Mouse (Mus musculus): ENCODE measurements at regions not wholly inside any gene's neighbourhood (a gene's known extent, or its start where the extent isn't known, plus 50 kb on each side); places are given as distances from the start of the nearest gene placed in this dataset.
A peak's percentile ranks its signal among the peaks of the same experiment; 100 is the strongest.
"Not testable (repeated sequence)": the region's sequence is repeated elsewhere in the genome, so short reads cannot be mapped to it uniquely, and the experiment has no call there.

DNA sequence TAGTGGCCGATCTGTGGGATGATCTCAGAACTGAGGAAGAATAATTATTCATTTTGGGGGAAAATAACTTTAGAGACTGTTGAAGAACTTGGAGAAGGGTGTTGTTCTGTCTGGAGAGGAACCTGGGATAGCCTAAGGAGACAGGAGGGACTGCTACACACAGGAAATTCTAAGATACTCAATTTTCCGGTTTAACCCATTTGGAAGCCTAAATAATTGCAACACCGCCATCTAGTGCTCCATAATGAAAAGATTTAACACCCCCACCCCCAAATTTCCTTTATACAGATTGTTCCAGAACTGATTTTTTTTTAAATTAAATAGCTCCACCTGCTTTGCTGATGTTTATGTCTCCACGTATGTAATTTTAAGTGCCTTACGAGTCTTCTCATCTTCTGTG lies 157.2 kb upstream of the Adgra3 start:
- Histone ChIP-seq H3K27ac (replicated peaks; ENCODE audit: low read depth, low read length) (no peak overlapping the region), H3K4me3 (ENCODE audit: low read depth, low read length) (no peak overlapping the region), H3K4me2 (ENCODE audit: low read depth, severe bottlenecking) (no peak overlapping the region), H3K36me3 (ENCODE audit: control insufficient read depth, insufficient read depth, low read length) (no peaks in the 10 kb centered on the region), H3K27me3 (ENCODE audit: control insufficient read depth, insufficient read depth, low read length) (no peaks in the 10 kb centered on the region), H3K4me1 (ENCODE audit: control insufficient read depth, insufficient read depth, low read length) (no peaks in the 10 kb centered on the region), H3K9ac (ENCODE audit: low read length) (no peak overlapping the region), H3K9me3 (ENCODE audit: control insufficient read depth, low read length) (no peaks in the 10 kb centered on the region)
- ATAC-seq (ENCODE audit: insufficient number of reproducible peaks, low FRiP score, low TSS enrichment, low read depth): no peak
- no peak for DNase-seq (ENCODE audit: low spot score)
- WGBS: 49% methylated on average over 5 of the region's 5 CpGs

DNA sequence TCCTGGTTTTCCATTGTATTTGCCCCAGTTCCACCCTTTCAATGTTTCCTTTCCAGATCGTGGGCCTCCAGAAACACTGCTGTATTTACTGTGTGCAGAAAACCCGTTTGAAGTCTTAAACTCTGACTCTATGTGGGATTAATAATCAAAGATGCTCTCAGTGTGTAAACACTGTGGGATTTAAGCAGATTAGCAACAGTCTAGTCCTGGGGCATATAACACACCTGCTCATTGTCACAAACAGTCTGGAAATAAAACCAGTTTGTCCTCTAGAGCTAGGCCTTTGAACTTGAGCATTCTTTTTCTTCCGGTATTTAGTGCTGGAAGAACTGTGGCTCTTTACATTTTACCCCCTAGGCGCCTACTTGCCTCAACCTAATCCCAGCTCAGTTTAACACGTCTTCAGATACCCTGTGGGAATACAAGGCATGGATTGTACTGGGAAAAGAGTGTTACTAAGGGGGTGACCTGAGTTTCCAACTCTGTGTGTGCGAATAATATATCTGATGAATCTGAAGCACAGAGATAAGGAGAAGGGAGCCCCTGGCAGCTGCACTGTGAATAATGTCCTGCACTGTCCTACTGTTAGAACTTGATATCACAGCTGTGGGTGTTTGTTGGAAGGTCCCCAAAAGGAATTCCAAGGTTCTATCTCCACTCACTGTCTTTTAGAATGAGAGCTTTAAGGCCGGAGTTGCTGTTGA lies 143.7 kb upstream of the Adgra3 start:
- Histone ChIP-seq H3K4me2 (ENCODE audit: low read depth, severe bottlenecking) (no peak overlapping the region), H3K36me3 (ENCODE audit: control insufficient read depth, insufficient read depth, low read length) (no peaks in the 10 kb centered on the region), H3K4me1 (ENCODE audit: control insufficient read depth, insufficient read depth, low read length) (no peaks in the 10 kb centered on the region), H3K4me3 (ENCODE audit: low read depth, low read length) (no peak overlapping the region), H3K9me3 (ENCODE audit: control insufficient read depth, low read length) (no peaks in the 10 kb centered on the region), H3K27me3 (ENCODE audit: control insufficient read depth, insufficient read depth, low read length) (no peaks in the 10 kb centered on the region), H3K27ac (replicated peaks; ENCODE audit: low read depth, low read length) (no peak overlapping the region), H3K9ac (ENCODE audit: low read length) (no peak overlapping the region)
- ATAC-seq (ENCODE audit: insufficient number of reproducible peaks, low FRiP score, low TSS enrichment, low read depth) (0 out of 2 replicates have a peak, but pooled peaks have one; percentile 27), DNase-seq (ENCODE audit: low spot score) (no peak)
- WGBS: 62% methylated on average over 7 of the region's 7 CpGs

DNA sequence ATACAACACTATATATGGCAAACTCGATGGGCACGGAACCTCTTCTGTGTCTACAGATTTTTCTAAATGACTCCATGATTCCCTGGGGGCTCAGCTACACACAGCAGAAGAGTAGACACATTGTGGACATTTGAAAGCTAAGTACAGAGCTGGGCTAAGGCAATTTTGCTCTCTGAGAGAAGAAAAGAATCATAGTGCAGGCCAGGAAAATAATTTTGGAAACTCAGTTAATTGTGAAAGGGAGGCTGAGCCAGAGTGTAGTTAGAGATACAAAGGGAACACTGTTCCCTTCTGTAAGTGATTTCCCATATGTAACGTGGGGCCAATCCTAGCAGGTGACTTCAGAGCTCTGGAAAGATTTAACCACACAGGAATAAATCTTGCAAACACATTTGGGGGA lies 137.6 kb upstream of the Adgra3 start:
- Histone ChIP-seq H3K27me3 (ENCODE audit: control insufficient read depth, insufficient read depth, low read length) (no peaks in the 10 kb centered on the region), H3K36me3 (ENCODE audit: control insufficient read depth, insufficient read depth, low read length) (no peaks in the 10 kb centered on the region), H3K9ac (ENCODE audit: low read length) (no peak overlapping the region), H3K4me1 (ENCODE audit: control insufficient read depth, insufficient read depth, low read length) (no peaks in the 10 kb centered on the region), H3K9me3 (ENCODE audit: control insufficient read depth, low read length) (no peaks in the 10 kb centered on the region), H3K27ac (replicated peaks; ENCODE audit: low read depth, low read length) (peak overlapping the region; percentile 84), H3K4me2 (ENCODE audit: low read depth, severe bottlenecking) (no peak overlapping the region), H3K4me3 (ENCODE audit: low read depth, low read length) (no peak overlapping the region)
- WGBS: 72% methylated on average over 3 of the region's 3 CpGs
- ATAC-seq (ENCODE audit: insufficient number of reproducible peaks, low FRiP score, low TSS enrichment, low read depth) (peak; percentile 90), DNase-seq (ENCODE audit: low spot score) (no peak)

DNA sequence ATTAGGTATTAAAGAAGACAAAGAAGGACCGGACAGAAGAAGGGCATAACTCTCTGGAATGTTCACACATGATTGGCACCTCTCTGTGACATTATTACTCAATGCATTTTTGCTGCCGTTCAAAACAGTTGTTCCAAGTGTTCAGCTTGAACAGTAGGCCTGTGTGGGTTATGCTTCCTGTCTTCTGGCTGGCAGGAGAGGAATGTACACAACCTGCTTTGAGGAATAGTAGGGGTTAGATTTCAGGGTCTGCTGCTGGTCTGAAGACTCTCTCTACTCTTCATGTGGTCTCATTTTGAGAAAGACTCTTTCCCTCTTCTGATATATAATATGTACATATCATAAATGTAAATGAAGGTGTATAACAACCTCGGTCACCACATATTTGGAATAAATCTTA lies 137.2 kb upstream of the Adgra3 start:
- Histone ChIP-seq H3K9me3 (ENCODE audit: control insufficient read depth, low read length) (no peaks in the 10 kb centered on the region), H3K4me3 (ENCODE audit: low read depth, low read length) (no peak overlapping the region), H3K9ac (ENCODE audit: low read length) (no peak overlapping the region), H3K27me3 (ENCODE audit: control insufficient read depth, insufficient read depth, low read length) (no peaks in the 10 kb centered on the region), H3K4me2 (ENCODE audit: low read depth, severe bottlenecking) (no peak overlapping the region), H3K36me3 (ENCODE audit: control insufficient read depth, insufficient read depth, low read length) (no peaks in the 10 kb centered on the region), H3K4me1 (ENCODE audit: control insufficient read depth, insufficient read depth, low read length) (no peaks in the 10 kb centered on the region), H3K27ac (replicated peaks; ENCODE audit: low read depth, low read length) (peak overlapping the region; percentile 84)
- DNase-seq (ENCODE audit: low spot score) (no peak), ATAC-seq (ENCODE audit: insufficient number of reproducible peaks, low FRiP score, low TSS enrichment, low read depth) (peak; percentile 54; the same call in 1 of the 2 replicates)
- 77% methylated on average over 3 of the region's 3 CpGs for WGBS

DNA sequence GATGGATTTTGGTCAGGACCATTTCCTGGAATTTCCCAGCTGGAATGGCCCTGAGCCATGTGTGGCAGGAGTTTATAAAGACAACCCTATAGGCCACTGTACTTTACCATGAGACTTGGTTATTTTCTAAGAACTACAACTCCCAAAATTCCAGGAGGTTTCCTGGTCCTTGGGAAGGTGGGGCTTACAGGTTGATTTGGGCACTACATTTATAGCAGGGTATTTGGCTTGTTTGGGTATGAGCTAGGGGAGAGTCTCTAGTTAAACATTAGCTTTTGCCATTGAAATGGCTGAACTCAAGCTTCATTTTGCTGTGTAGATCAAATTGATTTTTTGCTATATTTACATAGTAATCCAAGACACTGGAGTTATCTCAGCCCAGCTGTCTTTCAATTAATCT lies 130.6 kb upstream of the Adgra3 start:
- Histone ChIP-seq H3K9ac (ENCODE audit: low read length) (no peak overlapping the region), H3K27ac (replicated peaks; ENCODE audit: low read depth, low read length) (no peak overlapping the region), H3K36me3 (ENCODE audit: control insufficient read depth, insufficient read depth, low read length) (no peaks in the 10 kb centered on the region), H3K4me3 (ENCODE audit: low read depth, low read length) (no peak overlapping the region), H3K27me3 (ENCODE audit: control insufficient read depth, insufficient read depth, low read length) (no peaks in the 10 kb centered on the region), H3K9me3 (ENCODE audit: control insufficient read depth, low read length) (0 out of 2 replicates have a peak, but pooled peaks cover 2% of the 10 kb centered on the region), H3K4me2 (ENCODE audit: low read depth, severe bottlenecking) (no peak overlapping the region), H3K4me1 (ENCODE audit: control insufficient read depth, insufficient read depth, low read length) (no peaks in the 10 kb centered on the region)
- no peak for ATAC-seq (ENCODE audit: insufficient number of reproducible peaks, low FRiP score, low TSS enrichment, low read depth)
- DNase-seq (ENCODE audit: low spot score): no peak

DNA sequence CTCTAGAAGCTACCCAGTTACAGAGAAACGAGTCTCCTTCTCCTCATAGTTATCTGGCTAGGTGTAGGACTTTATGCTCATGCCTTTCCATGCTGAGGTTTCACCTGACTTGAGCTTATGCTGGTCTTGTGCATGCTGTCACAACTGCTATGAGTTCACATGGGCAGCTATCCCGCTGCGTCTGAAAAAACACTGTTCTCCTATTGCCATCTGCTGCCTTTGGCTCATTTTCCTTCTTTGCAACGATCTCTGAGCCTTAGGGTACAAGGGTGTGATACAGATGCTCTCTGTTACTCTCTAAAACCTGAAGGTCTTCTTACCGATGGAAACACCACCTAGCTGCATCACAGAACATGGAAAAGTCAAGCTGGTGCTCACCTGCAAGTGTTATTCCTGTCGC lies 123.9 kb upstream of the Adgra3 start:
- WGBS: 86% methylated on average over 6 of the region's 6 CpGs

DNA sequence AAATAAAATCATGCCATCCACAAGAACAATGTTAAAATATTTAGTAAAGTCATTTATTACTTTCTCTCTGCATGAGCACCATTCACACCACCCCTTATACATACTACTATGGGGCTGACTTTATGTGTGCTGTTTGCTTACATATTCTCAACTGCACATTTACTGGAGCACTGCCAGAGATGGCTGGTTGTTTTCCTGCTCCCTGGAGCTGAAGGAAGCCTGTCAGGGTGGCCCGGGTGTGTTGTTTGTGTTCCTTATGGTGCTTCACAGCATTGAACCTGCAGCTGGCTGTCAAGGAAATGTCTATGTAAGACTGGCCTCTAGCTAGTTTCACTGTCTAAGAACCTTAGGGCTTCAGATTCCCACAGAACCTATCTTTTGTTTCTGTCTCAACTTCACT lies 97.8 kb upstream of the Adgra3 start:
- WGBS: 69% methylated on average over 1 of the region's 1 CpGs
- no peak overlapping the region for H3K4me2 ChIP-seq (ENCODE audit: low read depth, severe bottlenecking)
- H3K27ac ChIP-seq (replicated peaks; ENCODE audit: low read depth, low read length): no peak overlapping the region
- H3K4me1 ChIP-seq (ENCODE audit: control insufficient read depth, insufficient read depth, low read length): no peaks in the 10 kb centered on the region
- no peak overlapping the region for H3K9ac ChIP-seq (ENCODE audit: low read length)
- H3K27me3 ChIP-seq (ENCODE audit: control insufficient read depth, insufficient read depth, low read length): no peaks in the 10 kb centered on the region
- no peaks in the 10 kb centered on the region for H3K9me3 ChIP-seq (ENCODE audit: control insufficient read depth, low read length)
- ATAC-seq (ENCODE audit: insufficient number of reproducible peaks, low FRiP score, low TSS enrichment, low read depth) (no peak), DNase-seq (ENCODE audit: low spot score) (no peak)
- H3K36me3 ChIP-seq (ENCODE audit: control insufficient read depth, insufficient read depth, low read length): no peaks in the 10 kb centered on the region
- no peak overlapping the region for H3K4me3 ChIP-seq (ENCODE audit: low read depth, low read length)

More for the DNA sequence above, 123.9 kb upstream of the Adgra3 start:
- no peak overlapping the region for H3K27ac ChIP-seq (replicated peaks; ENCODE audit: low read depth, low read length)
- H3K36me3 ChIP-seq (ENCODE audit: control insufficient read depth, insufficient read depth, low read length): no peaks in the 10 kb centered on the region
- no peaks in the 10 kb centered on the region for H3K27me3 ChIP-seq (ENCODE audit: control insufficient read depth, insufficient read depth, low read length)
- H3K9ac ChIP-seq (ENCODE audit: low read length): no peak overlapping the region
- H3K4me2 ChIP-seq (ENCODE audit: low read depth, severe bottlenecking): no peak overlapping the region
- no peak for DNase-seq (ENCODE audit: low spot score)
- ATAC-seq (ENCODE audit: insufficient number of reproducible peaks, low FRiP score, low TSS enrichment, low read depth): no peak
- H3K4me3 ChIP-seq (ENCODE audit: low read depth, low read length): no peak overlapping the region
- H3K9me3 ChIP-seq (ENCODE audit: control insufficient read depth, low read length): 0 out of 2 replicates have a peak, but pooled peaks cover 2% of the 10 kb centered on the region
- H3K4me1 ChIP-seq (ENCODE audit: control insufficient read depth, insufficient read depth, low read length): no peaks in the 10 kb centered on the region

DNA sequence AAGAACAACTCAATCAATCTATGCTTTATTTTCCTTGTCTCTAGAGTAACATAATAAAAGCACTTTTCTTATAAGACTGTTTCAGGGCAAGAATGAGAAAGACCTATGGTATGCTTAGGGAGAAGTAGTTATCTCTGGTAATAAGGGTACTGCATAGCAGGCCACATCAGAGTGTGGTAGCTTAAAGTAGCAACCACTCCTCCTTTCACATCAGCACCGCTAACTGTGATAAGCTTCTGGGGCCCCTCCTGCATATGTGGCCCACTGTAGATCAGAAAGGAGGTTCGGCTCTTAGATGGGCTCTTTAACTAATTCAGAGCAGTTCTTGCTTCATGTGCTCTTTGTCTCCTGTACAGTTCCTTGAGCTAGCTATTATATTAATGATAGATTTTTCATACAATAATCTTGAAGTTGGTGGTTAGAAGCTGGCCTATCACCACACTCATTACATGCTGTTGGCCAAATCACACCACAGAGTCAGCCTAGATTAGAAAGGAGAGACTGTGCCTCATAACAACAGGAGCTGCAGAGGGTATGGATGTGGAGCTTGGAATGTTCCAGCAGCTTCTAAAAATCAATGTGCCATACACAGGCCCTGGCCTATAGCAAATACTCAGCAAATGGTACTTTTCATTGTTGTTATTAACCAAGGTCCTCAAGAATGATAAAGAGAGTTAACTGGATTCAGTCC lies 96.5 kb upstream of the Adgra3 start:
- not testable (repeated sequence) for ATAC-seq (ENCODE audit: insufficient number of reproducible peaks, low FRiP score, low TSS enrichment, low read depth); H3K27me3 ChIP-seq (ENCODE audit: control insufficient read depth, insufficient read depth, low read length); H3K36me3 ChIP-seq (ENCODE audit: control insufficient read depth, insufficient read depth, low read length); H3K9ac ChIP-seq (ENCODE audit: low read length); H3K4me3 ChIP-seq (ENCODE audit: low read depth, low read length); H3K9me3 ChIP-seq (ENCODE audit: control insufficient read depth, low read length); DNase-seq (ENCODE audit: low spot score); H3K4me2 ChIP-seq (ENCODE audit: low read depth, severe bottlenecking); H3K4me1 ChIP-seq (ENCODE audit: control insufficient read depth, insufficient read depth, low read length); H3K27ac ChIP-seq (replicated peaks; ENCODE audit: low read depth, low read length)
- 90% methylated on average over 2 of the region's 2 CpGs for WGBS
